Mouse (Mus musculus): Measurements from ENCODE around the gene Rwdd4a.

Rwdd4a gene

GRCm38 (mm10) chr8:47590400-47590799 lies 56.9 kb downstream of the Rwdd4a start:
- DNase-seq, result no peak

DNA sequence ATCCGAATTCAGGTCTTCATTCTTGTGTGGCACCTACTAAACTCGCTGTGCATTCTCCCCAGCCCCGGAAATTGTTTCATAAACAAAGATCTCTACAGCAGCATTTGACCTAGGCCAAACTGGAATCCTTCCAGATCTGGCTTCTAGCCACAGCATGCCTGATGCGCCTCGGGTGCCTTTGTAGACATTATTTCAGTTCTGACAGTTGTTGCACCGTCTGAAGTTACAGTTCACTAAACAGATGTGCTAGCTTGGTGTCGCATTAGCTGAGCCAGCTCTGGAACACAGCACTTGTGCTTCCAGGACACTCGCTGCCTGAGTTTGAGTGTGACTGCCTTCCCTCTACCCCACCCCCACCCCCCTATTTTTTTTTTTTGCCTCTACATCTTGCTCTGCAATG lies 67.2 kb downstream of the Rwdd4a start:
- no peak for DNase-seq

All from cerebellum, adult 18-20 months (tissue).